Mouse (Mus musculus): Measurements from ENCODE around the gene Znhit1.

- TF ChIP-seq CTCF (IDR thresholded peaks at IDR 0.05; ENCODE audit: borderline replicate concordance, control insufficient read depth, extremely low read depth, insufficient read depth, low read length, poor library complexity), result no peak
- TF ChIP-seq POLR2A (IDR thresholded peaks at IDR 0.05; ENCODE audit: control insufficient read depth, extremely low read depth, insufficient read depth, low read length, poor library complexity), result no peak
Observed at GRCm38 (mm10) chr5:136940845-136941560, 46.8 kb downstream of the Znhit1 start.
